Mouse (Mus musculus) urinary bladder, postnatal 14 days (tissue): ENCODE measurements around the gene Stambp.
"Not testable (repeated sequence)": the region's sequence is repeated elsewhere in the genome, so short reads cannot be mapped to it uniquely, and the experiment has no call there.

ENCODE experiments used
- DNase-seq: peaks from one replicate; pipeline ENCODE4 v3.0.0; 2021; ENCODE audit warnings: low spot score

The Stambp gene

DNA sequence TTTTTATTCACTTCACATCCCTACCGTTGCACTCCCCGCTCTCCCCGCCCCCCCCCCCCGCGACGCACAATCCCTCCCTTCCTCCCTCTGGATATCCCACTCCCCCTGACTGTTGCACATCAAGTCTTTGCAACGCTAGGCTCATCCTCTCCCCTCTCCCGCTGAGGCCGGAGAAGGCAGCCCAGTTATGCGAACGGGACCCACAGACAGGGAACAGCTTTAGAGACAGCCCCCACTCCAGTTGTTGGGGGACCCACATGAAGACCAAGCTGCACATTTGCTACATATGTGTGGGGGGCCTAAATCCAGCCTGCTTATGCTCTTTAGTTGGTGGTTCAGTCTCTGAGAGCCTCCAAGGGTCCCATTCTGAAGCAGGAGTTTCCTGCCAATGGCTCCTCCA, at the start of gene Stambp:
TSS of gene Stambp (minus strand) at position 59 of the 400 bp plus-strand sequence.
- no peak for DNase-seq

DNA sequence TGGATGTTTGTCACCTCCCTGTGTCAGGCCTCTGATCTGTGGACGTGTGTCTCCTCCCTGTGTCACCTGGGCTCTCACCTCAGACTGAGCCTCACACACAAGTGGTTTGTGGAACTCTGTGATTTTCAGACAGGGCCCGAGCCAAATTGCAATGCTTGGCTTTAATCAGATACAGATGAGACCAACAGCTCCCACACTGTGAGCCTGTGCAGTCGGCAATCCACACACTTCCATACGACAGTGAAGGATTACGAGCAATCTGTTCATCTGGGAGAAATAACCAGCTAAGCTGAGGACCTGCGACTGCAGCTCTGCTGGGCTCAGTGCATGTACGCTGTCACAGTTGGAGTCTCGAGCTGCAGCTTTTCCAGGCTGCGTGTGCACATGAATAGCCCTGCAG, 47.4 kb upstream of the Stambp start:
- DNase-seq = no peak

DNA sequence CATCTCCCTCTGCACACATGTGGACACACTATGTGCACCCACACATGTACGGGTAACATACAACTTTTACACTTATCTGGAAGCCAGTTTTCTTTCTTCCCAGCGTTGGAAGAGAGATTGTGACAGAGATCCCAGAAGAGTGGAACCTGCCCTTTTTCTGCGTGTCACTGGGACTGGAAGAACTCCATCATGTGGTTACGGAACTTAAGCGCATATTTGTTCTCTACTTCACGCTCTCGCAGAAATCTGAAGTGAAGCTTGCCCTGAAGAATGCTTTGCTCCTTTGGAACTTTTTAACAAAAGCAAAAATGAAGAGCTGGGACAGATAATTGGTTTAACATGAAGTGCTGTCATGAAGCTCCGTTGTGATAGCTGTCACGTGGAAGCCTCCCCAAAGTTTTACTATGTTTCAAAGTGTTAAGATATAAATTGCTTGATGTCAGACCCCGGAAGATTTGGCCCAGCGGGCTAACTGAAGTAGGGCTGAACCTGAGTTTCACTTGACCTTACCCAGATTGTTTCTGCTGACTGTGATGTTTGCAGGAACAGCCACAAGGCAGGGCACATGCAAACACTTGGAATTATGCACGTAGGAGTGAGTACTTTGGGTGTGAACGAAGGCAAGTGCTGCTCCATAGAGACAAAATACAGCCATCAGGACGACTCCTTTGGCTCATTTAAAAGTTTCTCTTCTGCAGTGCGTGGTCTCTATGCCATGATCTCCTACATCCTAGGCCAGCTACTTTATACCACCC, 45.2 kb upstream of the Stambp start:
- DNase-seq = no peak

GRCm38 (mm10) chr6:83616512-83616911, 44.0 kb upstream of the Stambp start:
- DNase-seq = peak; percentile 54

- no peak for DNase-seq
These were observed 41.9 kb upstream of the Stambp start for GRCm38 (mm10) chr6:83614469-83614868.

- no peak for DNase-seq
These were observed 40.4 kb upstream of the Stambp start for GRCm38 (mm10) chr6:83612976-83613375.

DNA sequence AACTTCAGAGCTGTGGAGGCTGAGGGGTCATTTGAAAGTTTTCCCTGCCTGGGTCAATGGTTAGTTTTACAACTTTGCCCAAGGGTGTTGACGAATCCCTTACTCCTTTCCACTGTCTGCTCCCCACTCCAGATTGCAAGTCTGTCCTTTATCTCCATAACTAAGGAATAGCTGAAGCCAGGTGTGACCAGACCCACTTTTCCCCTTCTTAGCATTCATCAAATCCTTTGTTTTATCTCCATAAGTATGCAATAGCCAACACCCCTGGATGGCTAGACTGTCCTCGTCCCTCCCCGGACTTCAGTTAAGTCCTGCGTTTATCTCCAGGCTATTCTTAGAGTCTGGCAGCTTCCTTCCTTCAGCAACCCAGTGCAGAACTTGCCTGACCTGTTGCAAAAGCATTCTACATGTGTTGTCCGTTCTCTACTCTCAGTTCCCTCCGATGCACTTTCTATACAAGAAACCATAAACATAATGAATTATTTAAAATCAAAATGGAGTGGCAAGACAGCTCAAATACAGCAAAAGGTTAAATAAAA, 27.2 kb upstream of the Stambp start:
- DNase-seq = no peak

DNA sequence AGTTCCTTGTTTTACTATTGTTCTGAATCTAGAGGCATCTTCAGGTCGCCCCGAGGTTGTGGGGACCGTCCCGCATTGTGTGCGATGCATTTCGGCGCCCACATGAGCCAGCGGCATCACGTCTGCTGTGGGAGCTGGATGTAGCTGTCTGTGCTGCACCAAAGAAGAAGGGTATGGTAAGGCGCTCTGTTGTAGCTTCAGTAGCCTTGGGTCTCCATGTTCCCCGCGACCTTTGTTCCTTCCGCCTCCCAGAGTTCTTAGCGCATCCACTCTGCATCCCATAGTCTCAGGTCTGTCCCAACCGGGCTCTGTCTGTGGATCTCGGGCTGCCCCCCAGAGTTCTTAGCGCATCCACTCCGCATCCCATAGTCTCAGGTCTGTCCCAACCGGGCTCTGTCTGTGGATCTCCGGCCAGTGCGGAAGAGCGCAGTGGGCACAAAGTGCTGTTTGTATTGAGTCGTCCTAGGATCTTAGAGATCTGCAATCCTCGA, 26.6 kb upstream of the Stambp start:
- DNase-seq = no peak

- DNase-seq = peak; percentile 14
These were observed 26.1 kb upstream of the Stambp start for GRCm38 (mm10) chr6:83598646-83599045.

DNA sequence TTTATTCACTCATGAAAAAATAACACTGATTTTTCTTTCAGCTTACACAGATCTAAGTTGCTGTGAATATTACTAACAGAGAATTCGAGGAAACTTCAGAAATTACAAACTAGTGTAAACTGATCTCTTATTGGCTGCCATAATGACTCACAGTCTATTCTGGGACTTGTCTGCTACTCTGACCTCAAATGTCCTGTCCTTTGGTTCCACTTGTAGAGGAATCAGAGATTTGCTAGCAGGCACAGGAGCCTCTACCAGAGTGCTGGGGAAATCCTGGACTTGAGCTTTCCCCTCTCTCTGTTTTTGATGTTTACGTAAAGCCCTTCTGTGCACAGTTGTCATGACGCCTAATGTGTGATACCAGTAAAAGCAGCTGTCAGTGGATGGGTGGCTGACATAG, 25.5 kb upstream of the Stambp start:
- no peak for DNase-seq

DNA sequence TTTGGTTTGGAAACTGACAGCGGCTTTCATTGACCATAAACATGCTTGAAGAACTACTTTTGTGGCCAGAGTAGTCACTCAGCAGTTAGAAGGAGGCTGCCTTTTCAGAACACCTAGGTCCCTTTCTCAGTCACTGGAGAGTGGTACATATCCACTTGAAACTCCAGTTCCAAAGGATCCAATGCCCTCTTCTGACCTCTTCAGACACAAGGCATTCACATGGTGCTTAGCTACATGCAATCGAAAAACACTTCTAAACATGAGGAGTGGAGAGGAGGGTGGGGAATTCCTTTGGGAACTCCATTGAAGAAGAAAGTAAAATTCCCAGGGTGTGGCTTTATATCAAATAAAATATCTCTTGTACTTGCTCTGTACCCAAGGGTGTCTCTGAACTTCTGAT, 22.5 kb upstream of the Stambp start:
- DNase-seq = no peak

- no peak for DNase-seq
These were observed 21.4 kb upstream of the Stambp start for GRCm38 (mm10) chr6:83593896-83594295.

GRCm38 (mm10) chr6:83592051-83592450, 19.5 kb upstream of the Stambp start:
- no peak for DNase-seq

GRCm38 (mm10) chr6:83590301-83590700, 17.8 kb upstream of the Stambp start:
- DNase-seq = no peak

DNA sequence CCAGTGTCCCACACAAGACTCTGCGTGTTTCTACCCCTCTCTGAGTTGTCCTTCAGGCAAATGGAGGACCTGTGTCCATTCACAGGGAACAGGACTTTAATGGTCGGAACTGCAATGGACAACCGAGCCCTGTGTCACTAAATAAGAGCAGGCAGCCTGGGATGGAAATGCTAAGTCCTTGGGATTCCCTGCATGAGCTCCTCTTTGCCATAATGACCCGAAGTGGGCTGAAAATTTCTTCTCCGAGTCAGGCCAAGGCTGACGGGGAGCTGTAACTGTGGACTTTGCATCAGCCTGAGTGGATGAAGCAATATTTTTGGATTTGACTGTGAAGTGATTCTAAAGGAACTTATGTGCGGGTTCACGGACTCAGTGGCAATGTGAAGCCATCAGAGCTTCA, 14.7 kb upstream of the Stambp start:
- DNase-seq = not testable (repeated sequence)

DNA sequence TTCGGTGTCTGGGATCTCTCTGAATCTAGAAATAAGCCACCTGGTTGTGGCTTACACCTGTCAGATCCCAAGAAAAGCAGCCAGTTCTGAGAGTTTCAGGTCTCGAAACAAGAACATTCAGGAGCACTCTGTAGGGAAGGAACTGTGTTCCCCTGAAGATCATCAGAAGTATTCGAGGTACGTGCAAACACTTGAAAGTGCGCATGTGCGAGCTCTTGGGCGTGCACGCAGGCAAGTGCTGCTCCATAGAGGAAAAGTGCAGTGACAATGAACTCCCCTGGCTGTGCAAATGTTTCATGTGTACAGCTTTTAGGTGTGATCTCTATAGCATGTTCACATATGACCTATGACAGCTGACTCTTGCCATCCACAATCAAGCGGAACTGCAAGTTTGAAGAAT, 12.8 kb upstream of the Stambp start:
- not testable (repeated sequence) for DNase-seq

DNA sequence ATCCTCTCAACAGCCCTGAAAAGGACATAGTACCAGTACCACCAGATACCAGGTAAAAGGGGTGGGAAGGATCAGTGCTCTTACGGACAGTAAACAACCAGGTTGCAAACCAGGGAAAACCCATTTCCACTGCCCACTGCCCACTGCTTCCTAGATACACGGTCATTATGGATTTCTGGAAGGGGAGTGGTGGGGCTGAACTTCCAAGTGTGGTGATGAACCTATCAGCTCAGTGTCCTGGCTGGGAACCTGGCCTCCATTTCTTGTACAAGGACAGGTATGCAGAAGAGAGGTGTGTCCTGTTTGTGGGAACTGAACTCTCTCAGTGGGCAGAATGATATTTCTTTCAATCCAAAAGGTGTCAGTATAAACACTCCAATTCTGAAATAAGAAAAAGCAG, 11.1 kb upstream of the Stambp start:
- no peak for DNase-seq

- DNase-seq = peak; percentile 28
These were observed 10.4 kb upstream of the Stambp start for GRCm38 (mm10) chr6:83582938-83583270.

- DNase-seq = no peak
These were observed 9.8 kb upstream of the Stambp start for GRCm38 (mm10) chr6:83582135-83582937.

DNA sequence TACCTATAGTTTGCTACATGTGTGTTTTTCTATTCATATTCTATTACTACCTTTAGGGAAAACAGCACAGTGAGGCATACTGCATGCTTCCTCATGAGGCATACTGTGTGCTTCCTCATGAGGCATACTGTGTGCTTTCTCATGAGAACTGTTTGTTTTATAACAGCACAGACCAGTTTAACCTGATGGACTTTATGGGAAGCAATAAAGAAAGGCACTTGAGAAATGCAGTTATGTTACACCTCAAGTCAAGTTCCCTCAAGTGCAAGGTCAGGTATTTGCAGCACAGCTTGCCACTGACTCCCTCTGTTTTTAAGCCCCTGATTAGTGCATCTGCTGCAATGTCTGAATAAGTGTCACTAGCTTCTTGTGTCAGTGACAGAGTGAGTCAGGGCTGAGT, 5.0 kb upstream of the Stambp start:
- no peak for DNase-seq

DNA sequence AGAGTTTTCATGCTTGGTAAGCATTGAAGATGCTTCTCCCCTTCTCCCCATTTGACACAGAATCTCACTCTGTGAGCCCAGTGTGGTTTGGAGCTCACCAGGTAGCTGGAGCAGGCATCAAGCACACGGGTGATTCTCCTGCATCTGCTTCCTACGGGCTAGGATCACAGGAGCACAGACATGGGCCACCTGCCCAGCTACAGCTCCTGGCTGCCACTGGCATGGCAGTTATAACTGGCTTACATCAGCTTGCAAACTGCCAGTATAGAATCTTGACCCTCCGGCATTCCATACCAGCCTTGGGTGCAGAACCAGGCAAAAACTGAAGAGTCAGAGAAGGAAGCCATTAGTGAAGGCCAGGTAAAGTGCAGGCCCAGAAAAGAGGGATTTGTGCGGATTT, 3.1 kb upstream of the Stambp start:
- no peak for DNase-seq

DNA sequence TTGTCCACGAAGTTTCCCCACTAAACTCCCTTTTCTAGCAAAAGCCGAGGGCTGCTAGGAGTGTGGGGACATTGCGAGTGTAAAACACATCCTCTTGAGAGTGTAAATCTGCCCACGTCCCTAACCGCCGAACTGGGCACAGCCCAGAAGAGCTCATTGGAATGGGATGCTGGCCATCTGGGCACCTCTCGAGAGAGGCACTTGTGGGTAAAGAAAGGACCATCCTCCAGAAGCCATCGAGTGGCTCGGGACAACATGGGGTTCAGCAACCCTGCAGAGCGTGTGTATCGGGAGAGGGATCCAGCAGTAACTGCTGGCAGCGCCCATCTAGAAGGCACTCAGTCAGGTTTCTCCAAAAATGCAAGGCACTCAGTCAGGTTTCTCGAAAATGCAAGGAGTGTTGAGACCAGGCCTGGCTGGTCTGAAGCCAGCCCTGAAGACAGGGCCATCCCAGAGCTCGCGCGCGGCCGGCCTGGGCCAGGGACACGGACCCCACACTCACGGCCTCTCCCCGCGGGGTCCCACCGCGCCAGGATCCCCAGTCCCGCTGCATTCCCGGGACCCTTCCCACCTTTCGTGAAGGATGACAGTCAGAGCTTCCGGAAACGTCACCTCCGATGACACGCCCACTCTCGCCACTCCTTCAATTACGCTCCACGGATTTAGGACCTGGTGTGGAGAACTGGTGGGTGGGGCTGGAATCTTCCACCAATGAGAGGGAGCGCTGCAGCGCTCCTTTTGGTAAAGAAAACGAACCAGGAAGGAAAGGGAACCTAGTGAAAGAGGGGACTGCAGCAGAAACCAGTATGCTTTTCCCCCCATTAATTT, 475 bp downstream of the Stambp start:
- DNase-seq = peak; percentile 92
